Mouse (Mus musculus) embryonic facial prominence, embryonic 14.5 days (tissue): ENCODE data around the gene Sap25. TPM values are rescaled to one million over a fixed set of nuclear protein-coding genes. Genes with fewer than 3 reads are reported as not detected.

Experiments
- ATAC-seq: fragments of 200-750 bp; cut with Nextera tagmentation; 2 replicates; pipeline ENCODE4 v1.8.0; 2017; ENCODE audit warnings: low read depth, moderate number of reproducible peaks, moderate TSS enrichment
- DNase-seq: peaks from one replicate; pipeline ENCODE4 v3.0.0-alpha.2; 2015; ENCODE audit warnings: low spot score
- H3K27ac ChIP-seq: fragments of 300-500 bp; sonication (generic); replicated peaks from 2 replicates; pipeline ENCODE4 v1.5.1; 2014; ENCODE audit warnings: low read depth, mild to moderate bottlenecking, low read length, moderate library complexity
- H3K27me3 ChIP-seq: fragments of 300-500 bp; sonication (generic); replicated peaks from 2 replicates; pipeline ENCODE4 v1.6.1; 2014; ENCODE audit warnings: low read length; ENCODE audit not compliant: control insufficient read depth, insufficient read depth
- H3K36me3 ChIP-seq: fragments of 300-500 bp; sonication (generic); 2 replicates; pipeline ENCODE4 v1.6.1; 2014; ENCODE audit warnings: low read length, mixed read lengths; ENCODE audit not compliant: control insufficient read depth, insufficient read depth
- H3K4me1 ChIP-seq: fragments of 300-500 bp; sonication (generic); 2 replicates; pipeline ENCODE4 v1.6.1; 2014; ENCODE audit warnings: antibody characterized with exemption, low read length; ENCODE audit not compliant: control insufficient read depth, insufficient read depth
- H3K4me2 ChIP-seq: fragments of 300-500 bp; sonication (generic); 2 replicates; pipeline ENCODE4 v1.6.1; 2014; ENCODE audit warnings: low read depth, mild to moderate bottlenecking, low read length, moderate library complexity, mixed read lengths
- H3K4me3 ChIP-seq: fragments of 300-500 bp; sonication (generic); 2 replicates; pipeline ENCODE4 v1.5.1; 2014; ENCODE audit warnings: low read depth, mild to moderate bottlenecking, low read length
- H3K9ac ChIP-seq: fragments of 300-500 bp; sonication (generic); 2 replicates; pipeline ENCODE4 v1.6.1; 2014; ENCODE audit warnings: low read depth, mild to moderate bottlenecking, low read length, moderate library complexity, mixed read lengths
- H3K9me3 ChIP-seq: fragments of 300-500 bp; sonication (generic); 2 replicates; pipeline ENCODE4 v1.6.1; 2016; ENCODE audit warnings: low read length; ENCODE audit not compliant: control insufficient read depth
- WGBS: fragments of 180-500 bp; shearing (Covaris S2); extraction: QIAGEN DNeasy Blood & Tissue Kit; methylation state at CpG from one replicate; pipeline ENCODE4 v1.1.7; 2014; 5-methylcytosine and 5-hydroxymethylcytosine counted together
- polyA plus RNA-seq: library from polyadenylated mRNA; unstranded; fragments of >200 nt; fragmentation: Nextera tagmentation; extraction: Ambion mirVana; gene quantifications from 2 replicates; pipeline ENCODE4 v1.2.1, GENCODE M21; 2014

Sap25 gene
- polyA plus RNA-seq, 1 experiment from 2014 or later, result 7.2 TPM

DNA sequence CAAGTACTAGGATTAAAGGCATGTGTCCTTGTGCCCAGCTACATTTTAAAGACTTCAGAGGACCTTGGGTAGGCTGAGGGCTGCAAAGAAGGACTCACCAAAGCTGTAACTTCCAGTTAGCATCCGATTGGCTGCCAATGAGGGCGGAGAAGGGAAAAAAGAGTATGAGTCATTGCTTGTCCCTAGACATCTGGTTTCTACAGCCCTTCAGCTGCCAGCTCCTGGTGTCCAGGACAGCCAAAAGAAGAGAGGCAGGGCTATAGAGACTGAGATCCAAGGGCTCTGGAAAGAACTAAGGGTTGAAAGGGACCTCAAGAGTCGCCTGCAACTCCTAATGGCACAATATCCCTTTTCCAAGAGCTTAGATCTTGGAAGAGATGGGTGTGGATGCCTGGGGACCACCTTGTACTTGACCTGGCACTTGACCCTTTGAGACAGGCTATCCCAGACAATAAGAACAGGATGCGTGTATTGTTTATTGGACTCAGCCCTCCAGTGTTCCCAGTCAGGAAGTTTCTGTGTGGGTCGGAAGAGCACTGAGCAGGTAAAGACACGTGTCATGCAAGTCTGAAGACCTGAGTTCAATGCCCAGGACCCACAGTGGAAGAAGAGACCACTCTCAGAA lies 19.0 kb downstream of the Sap25 start:
- H3K4me2 ChIP-seq, result no peak overlapping the region
- H3K4me1 ChIP-seq, result no peaks in the 10 kb centered on the region
- ATAC-seq (no peak), DNase-seq (no peak)
- peaks cover 42% of the 10 kb centered on the region for H3K36me3 ChIP-seq
- WGBS, result 87% methylated on average over 6 of the region's 6 CpGs
- no peak overlapping the region for H3K9ac ChIP-seq
- no peaks in the 10 kb centered on the region for H3K9me3 ChIP-seq
- H3K27me3 ChIP-seq, result no peaks in the 10 kb centered on the region
- no peak overlapping the region for H3K27ac ChIP-seq
- no peak overlapping the region for H3K4me3 ChIP-seq

DNA sequence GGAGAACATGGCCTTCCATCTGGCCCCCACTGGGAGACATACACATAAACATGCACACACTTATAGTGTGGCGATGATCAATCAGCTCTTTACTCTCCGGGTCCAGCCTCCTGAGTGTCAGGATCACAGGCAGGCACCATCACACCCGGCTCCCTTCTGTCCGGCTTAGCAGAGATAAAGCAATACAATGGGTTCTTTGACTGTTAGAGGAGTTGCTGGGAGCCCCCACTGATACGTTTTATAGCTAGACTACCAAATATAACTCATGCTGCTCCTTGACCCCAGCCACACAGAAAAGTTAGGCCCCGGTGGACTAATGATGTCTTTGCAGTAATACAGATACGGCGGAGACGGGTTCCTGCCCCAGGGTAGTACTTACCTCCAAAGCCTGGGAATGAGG lies 21.9 kb downstream of the Sap25 start:
- Histone ChIP-seq H3K4me3 (no peak overlapping the region), H3K27me3 (no peaks in the 10 kb centered on the region), H3K9me3 (no peaks in the 10 kb centered on the region), H3K27ac (no peak overlapping the region), H3K4me1 (no peaks in the 10 kb centered on the region), H3K36me3 (peaks cover 64% of the 10 kb centered on the region), H3K9ac (no peak overlapping the region), H3K4me2 (no peak overlapping the region)
- 74% methylated on average over 9 of the region's 9 CpGs for WGBS
- ATAC-seq, result no peak
- DNase-seq, result no peak

DNA sequence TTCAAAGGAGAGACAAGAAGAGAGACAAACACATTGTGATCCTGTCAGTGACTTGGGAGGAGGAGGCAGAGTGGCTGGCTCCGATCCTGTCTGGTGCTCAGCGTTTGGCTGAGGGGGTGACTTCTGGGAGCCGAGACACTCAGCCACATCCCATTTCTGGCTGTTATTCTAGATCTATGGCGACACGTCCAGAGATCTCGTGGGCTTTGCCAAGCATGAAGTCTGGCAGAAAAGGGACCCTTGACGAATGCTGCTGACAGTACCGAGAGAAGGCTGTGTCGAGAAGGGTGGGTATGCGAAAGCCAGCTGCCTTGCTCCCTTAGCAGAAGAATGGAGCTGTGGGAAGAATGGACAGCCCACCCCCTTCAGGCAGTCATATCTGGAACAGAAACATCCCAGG lies 27.8 kb downstream of the Sap25 start:
- Histone ChIP-seq H3K4me2 (no peak overlapping the region), H3K36me3 (peaks cover 32% of the 10 kb centered on the region), H3K9me3 (no peaks in the 10 kb centered on the region), H3K9ac (no peak overlapping the region), H3K4me1 (peaks cover 18% of the 10 kb centered on the region; the same call in 1 of the 2 replicates), H3K27ac (no peak overlapping the region; the same call in 1 of the 2 replicates), H3K27me3 (no peaks in the 10 kb centered on the region), H3K4me3 (no peak overlapping the region)
- no peak for ATAC-seq
- WGBS, result 68% methylated on average over 10 of the region's 10 CpGs
- DNase-seq, result no peak

DNA sequence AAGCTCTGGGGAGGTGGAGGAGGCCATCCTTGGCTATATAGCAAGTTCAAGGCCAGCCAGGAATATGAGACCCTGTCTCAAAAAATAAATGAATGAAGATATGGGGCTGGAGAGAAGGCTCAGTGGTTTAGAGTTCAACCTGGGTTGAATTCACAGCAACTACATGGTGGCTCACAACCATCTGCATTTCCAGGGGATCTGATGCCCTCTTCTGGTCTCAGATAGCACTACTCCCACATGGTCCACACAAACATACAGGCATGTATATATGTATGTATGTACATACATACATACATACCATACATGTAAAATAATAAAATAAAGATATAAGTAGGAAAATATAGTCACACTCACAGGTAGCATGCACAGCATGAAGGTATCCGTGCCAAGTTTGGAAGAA lies 29.1 kb downstream of the Sap25 start:
- Histone ChIP-seq H3K4me3 (no peak overlapping the region), H3K27me3 (no peaks in the 10 kb centered on the region), H3K4me2 (no peak overlapping the region), H3K9ac (no peak overlapping the region), H3K36me3 (peaks cover 21% of the 10 kb centered on the region), H3K4me1 (peaks cover 18% of the 10 kb centered on the region; the same call in 1 of the 2 replicates), H3K9me3 (no peaks in the 10 kb centered on the region), H3K27ac (no peak overlapping the region)
- 94% methylated on average over 1 of the region's 1 CpGs for WGBS
- no peak for ATAC-seq
- no peak for DNase-seq

DNA sequence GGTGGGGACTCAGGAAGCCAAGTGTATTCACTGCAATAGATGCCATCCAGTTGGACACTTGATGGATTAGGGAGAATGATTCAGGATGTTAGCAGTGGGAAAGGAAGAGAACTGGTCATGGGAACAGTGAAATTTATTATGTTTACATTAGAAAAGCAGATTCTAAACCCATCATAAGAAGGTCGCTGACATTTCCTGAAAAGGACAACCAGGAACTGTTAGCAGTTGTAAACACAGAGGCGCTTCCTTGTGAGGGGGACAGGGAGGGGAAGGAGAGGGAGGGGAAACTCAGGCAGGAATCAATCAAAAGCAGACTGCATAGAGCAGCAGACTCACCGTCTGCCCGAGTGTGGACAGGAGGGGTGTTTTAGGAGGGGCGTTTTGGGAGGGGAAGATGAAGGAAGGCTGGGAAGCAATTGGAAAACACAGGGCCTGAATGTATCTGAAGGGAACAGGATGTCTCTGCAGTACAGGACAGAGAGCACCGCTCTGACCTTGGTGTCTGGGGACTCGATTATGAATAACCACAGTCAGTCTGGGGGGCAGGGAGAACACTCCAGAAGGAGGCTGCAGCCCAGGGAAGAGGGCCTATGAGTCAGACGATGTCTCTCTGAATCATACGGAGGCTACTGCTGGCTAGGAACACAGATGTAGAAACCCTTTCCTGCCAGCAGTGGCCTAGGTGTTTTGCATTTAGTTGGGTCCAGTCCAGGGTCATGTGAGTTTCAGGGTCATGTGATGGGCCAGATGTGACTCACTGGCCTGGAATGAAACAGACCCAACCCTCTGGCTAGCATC lies 30.5 kb downstream of the Sap25 start:
- H3K9me3 ChIP-seq, result no peaks in the 10 kb centered on the region
- ATAC-seq (peak; percentile 73), DNase-seq (peak; percentile 59)
- no peak overlapping the region for H3K4me3 ChIP-seq
- H3K4me1 ChIP-seq, result peaks cover 18% of the 10 kb centered on the region; the same call in 1 of the 2 replicates
- peak overlapping the region; percentile 49 for H3K27ac ChIP-seq
- peaks cover 9% of the 10 kb centered on the region for H3K36me3 ChIP-seq
- peak overlapping the region; percentile 25; the same call in 1 of the 2 replicates for H3K9ac ChIP-seq
- WGBS, result 15% methylated on average over 9 of the region's 9 CpGs
- no peaks in the 10 kb centered on the region for H3K27me3 ChIP-seq
- no peak overlapping the region for H3K4me2 ChIP-seq

DNA sequence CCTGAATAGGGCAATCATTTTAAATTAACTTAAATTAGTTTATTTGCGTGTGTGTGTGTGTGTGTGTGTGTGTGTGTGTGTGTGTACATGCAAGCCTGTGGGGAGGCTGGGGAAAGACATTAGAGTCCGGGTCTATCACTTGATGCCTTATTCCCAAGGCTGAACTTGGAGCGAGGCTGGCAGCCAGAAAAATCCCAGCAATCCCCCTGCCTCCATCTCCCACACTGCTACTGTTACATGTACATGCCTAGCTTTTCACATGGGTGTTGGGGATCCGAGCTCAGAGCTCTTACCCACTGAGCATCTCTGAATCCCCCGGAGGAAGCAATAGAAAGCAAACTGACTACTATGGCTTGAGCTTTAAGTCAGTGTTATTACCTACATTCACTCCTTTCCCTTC lies 31.2 kb downstream of the Sap25 start:
- peaks cover 18% of the 10 kb centered on the region; the same call in 1 of the 2 replicates for H3K4me1 ChIP-seq
- no peak overlapping the region for H3K4me3 ChIP-seq
- H3K36me3 ChIP-seq, result peaks cover 2% of the 10 kb centered on the region
- 71% methylated on average over 5 of the region's 5 CpGs for WGBS
- no peak overlapping the region for H3K9ac ChIP-seq
- H3K4me2 ChIP-seq, result no peak overlapping the region
- H3K9me3 ChIP-seq, result no peaks in the 10 kb centered on the region
- H3K27ac ChIP-seq, result peak overlapping the region; percentile 49; the same call in 1 of the 2 replicates
- H3K27me3 ChIP-seq, result no peaks in the 10 kb centered on the region
- ATAC-seq (no peak), DNase-seq (no peak)

DNA sequence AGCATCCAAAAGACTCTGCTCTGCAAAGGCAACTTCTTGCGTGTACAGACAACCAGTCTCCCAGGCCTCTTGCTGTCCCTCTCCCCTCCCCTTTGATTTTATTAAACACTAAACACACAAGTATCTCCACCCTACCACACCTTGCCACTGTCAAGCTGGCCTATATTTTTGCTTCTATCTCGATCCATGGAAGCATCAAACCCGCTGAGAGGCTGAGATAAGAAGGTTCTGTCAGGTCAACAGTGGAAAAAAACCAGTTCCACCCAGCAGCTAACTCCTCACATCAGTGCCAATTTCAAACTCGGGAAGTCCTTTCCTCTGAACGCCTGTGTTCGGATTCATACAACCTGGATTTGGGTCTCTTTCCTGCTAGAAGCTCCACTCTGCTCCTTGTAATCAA lies 31.9 kb downstream of the Sap25 start:
- WGBS, result 87% methylated on average over 6 of the region's 6 CpGs
- Histone ChIP-seq H3K9ac (no peak overlapping the region), H3K27me3 (no peaks in the 10 kb centered on the region), H3K9me3 (no peaks in the 10 kb centered on the region), H3K4me3 (no peak overlapping the region), H3K4me1 (peaks cover 18% of the 10 kb centered on the region; the same call in 1 of the 2 replicates), H3K4me2 (no peak overlapping the region), H3K36me3 (no peaks in the 10 kb centered on the region), H3K27ac (no peak overlapping the region)
- no peak for ATAC-seq
- no peak for DNase-seq

DNA sequence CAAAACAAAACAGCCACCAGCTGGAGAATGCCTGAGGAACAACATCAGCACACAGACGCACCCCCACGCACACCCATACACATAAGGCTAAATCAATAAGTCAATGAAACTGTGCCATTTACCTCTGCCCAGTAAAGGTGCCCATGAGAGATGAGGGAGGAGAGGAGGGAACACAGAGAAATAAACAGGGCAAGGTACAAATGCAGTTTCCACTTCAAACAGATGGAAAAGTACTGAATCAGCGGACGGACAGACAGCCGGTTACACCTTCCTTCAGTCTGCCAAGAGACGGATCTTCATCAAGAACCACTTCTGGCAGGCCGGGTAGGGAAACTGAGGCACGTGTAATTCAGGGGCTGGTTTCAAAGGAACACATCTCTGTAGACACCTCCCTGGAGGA lies 33.7 kb downstream of the Sap25 start:
- no peak for ATAC-seq
- no peak overlapping the region for H3K27ac ChIP-seq

More for the DNA sequence above, 33.7 kb downstream of the Sap25 start:
- 94% methylated on average over 8 of the region's 8 CpGs for WGBS
- Histone ChIP-seq H3K27me3 (no peaks in the 10 kb centered on the region), H3K9me3 (no peaks in the 10 kb centered on the region), H3K36me3 (no peaks in the 10 kb centered on the region), H3K4me3 (no peak overlapping the region), H3K9ac (no peak overlapping the region), H3K4me2 (no peak overlapping the region), H3K4me1 (peaks cover 18% of the 10 kb centered on the region; the same call in 1 of the 2 replicates)
- DNase-seq, result no peak
